8 mouse cellular contexts compared by ENCODE assay signal in the genomic region with DNA sequence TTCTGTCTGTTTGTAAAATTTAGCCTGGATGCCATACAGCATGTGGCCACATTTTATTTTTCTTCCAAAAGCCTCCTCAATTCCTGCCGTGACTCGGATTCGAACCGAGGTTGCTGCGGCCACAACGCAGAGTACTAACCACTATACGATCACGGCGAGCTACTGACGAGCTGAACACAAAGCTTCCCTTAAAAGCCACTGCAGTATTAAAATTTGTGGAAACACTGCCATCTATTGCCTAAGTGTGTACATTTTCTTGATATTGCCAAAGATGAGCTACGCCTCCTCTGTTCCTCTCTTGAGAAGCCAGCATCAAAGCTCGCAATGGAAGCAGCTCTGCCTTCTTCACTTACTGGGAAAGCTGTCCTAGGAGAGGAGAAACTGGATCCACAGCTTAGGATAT.
DNase-seq lines count a peak whose midpoint lies in the region; ATAC-seq and TF ChIP-seq lines count a peak whose summit lies in the region.

No protein-coding gene starts in this region.

- no peak for DNase-seq in gastrocnemius, adult 2 months
- no peak for DNase-seq in gastrocnemius, adult 18-20 months (ENCODE audit: low spot score)
- peak; percentile 56 for DNase-seq in adipocyte (ENCODE audit: low spot score)
- peak; percentile 59 for DNase-seq in layer of hippocampus, adult 9-11 months
- peak; percentile 42 for DNase-seq in lung, postnatal 36 days
- no peak for DNase-seq in heart, adult 8-10 months (ENCODE audit: low spot score)

- no peak overlapping the region for H3K9ac ChIP-seq in forebrain, embryonic 16.5 days (replicated peaks; ENCODE audit: low read depth, low read length)

- no peak overlapping the region for H3K4me2 ChIP-seq in forebrain, embryonic 16.5 days (ENCODE audit: low read length)

- H3K4me3 ChIP-seq in gastrocnemius, adult 2 months, result no peak overlapping the region
- no peak overlapping the region for H3K4me3 ChIP-seq in forebrain, embryonic 16.5 days (replicated peaks; ENCODE audit: low read length)

- WGBS in forebrain, embryonic 16.5 days, result 48% methylated on average over 12 of the region's 12 CpGs

- no peaks in the 10 kb centered on the region for H3K9me3 ChIP-seq in forebrain, embryonic 16.5 days (ENCODE audit: control insufficient read depth, low read length)

- H3K27ac ChIP-seq in gastrocnemius, adult 2 months, result no peak overlapping the region
- H3K27ac ChIP-seq in forebrain, embryonic 16.5 days (ENCODE audit: low read length), result peak overlapping the region; percentile 11; the same call in 1 of the 2 replicates

- peak; percentile 37 for TF ChIP-seq CTCF in gastrocnemius, adult 2 months (IDR thresholded peaks at IDR 0.05)

- peaks cover 36% of the 10 kb centered on the region for H3K4me1 ChIP-seq in forebrain, embryonic 16.5 days (replicated peaks; ENCODE audit: control insufficient read depth, insufficient read depth, low read length)

- peak; percentile 51 for ATAC-seq in forebrain, embryonic 16.5 days
- ATAC-seq in erythroblast, adult 5-6 weeks (replicated peaks; ENCODE audit: low FRiP score, poor library complexity, severe bottlenecking), result no peak

- no peaks in the 10 kb centered on the region for H3K36me3 ChIP-seq in forebrain, embryonic 16.5 days (ENCODE audit: control insufficient read depth, insufficient read depth)

- intact Hi-C loops in gastrocnemius, adult 2 months (cut with DNase I), result loop anchor here (10.0 kb wide), 1 partner anchor 1125 kb away; no protein-coding TSS in a partner anchor

- no peaks in the 10 kb centered on the region for H3K27me3 ChIP-seq in forebrain, embryonic 16.5 days (replicated peaks; ENCODE audit: control insufficient read depth, insufficient read depth, low read length)

Comparison
In these comparisons a context has a peak if more than half of its experiments do, and no peak if none do; other contexts are left out.
1. DNase-seq: peak in adipocyte (single experiment), layer of hippocampus, adult 9-11 months (single experiment) and lung, postnatal 36 days (single experiment); none in gastrocnemius, adult 2 months (single experiment), gastrocnemius, adult 18-20 months (single experiment) and heart, adult 8-10 months (single experiment).